Mouse (Mus musculus): ENCODE results near the gene Mast4. TPM values are rescaled to one million over a fixed set of nuclear protein-coding genes. Genes with fewer than 3 reads are reported as not detected.

The Mast4 gene
- polyA plus RNA-seq, 1 experiment from 2014 or later, result 32.2 TPM

DNA sequence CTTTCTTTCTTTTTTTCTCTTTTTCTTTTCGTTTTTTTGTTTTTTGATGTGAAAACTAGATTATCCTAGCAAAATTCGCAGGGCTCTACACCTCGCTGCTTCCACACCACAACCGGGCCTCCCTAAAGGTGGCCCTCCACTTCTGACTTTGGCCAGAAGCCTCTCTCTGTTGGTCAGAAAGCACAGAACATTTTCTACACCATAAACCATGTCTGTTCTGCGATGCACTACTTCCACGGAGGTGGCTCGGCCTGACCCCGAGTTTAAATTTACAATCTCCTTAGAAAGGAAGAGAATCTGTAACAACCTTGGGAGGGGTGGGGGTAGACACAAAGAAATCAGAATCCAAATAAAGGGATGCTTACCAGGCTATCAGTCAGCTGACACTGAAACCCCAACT is 458.8 kb downstream of the Mast4 start:
- H3K9me3 ChIP-seq (ENCODE audit: control insufficient read depth, low read length), result no peaks in the 10 kb centered on the region
- WGBS, result 75% methylated on average over 8 of the region's 8 CpGs
- ATAC-seq (ENCODE audit: low FRiP score) (no peak), DNase-seq (ENCODE audit: low spot score) (no peak)
- no peak overlapping the region for H3K4me3 ChIP-seq (replicated peaks; ENCODE audit: low read length)
- H3K4me1 ChIP-seq (replicated peaks; ENCODE audit: control insufficient read depth, insufficient read depth, low read length), result peaks cover 14% of the 10 kb centered on the region; the same call in 1 of the 2 replicates
- H3K27me3 ChIP-seq (ENCODE audit: control insufficient read depth, insufficient read depth, low read length), result no peaks in the 10 kb centered on the region
- no peak overlapping the region for H3K9ac ChIP-seq
- no peaks in the 10 kb centered on the region for H3K36me3 ChIP-seq (replicated peaks; ENCODE audit: control insufficient read depth, insufficient read depth)
- H3K4me2 ChIP-seq (replicated peaks), result no peak overlapping the region
- no peak overlapping the region for H3K27ac ChIP-seq

DNA sequence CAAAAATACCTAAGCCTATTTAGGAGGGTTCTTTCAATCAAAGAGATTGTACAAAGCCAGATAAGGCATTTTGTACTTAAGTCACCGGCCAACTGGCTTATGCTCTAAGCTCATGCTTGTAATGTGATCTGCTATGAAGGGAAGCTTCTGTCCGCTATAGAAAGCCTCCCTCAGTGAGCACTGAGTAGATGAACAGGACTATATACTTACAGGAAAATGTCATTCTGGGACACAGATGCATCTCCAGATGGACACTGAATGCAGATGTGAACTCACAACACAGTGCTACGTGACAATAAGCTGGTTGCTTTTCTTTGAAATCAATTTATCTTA is 459.2 kb downstream of the Mast4 start:
- no peak for DNase-seq (ENCODE audit: low spot score)
- H3K27ac ChIP-seq, result no peak overlapping the region
- no peaks in the 10 kb centered on the region for H3K27me3 ChIP-seq (ENCODE audit: control insufficient read depth, insufficient read depth, low read length)
- H3K9me3 ChIP-seq (ENCODE audit: control insufficient read depth, low read length), result no peaks in the 10 kb centered on the region
- no peak overlapping the region for H3K4me3 ChIP-seq (replicated peaks; ENCODE audit: low read length)
- no peak overlapping the region for H3K9ac ChIP-seq
- WGBS, result 56% methylated on average over 3 of the region's 3 CpGs
- peaks cover 14% of the 10 kb centered on the region; the same call in 1 of the 2 replicates for H3K4me1 ChIP-seq (replicated peaks; ENCODE audit: control insufficient read depth, insufficient read depth, low read length)
- ATAC-seq (ENCODE audit: low FRiP score), result no peak
- H3K4me2 ChIP-seq (replicated peaks), result no peak overlapping the region
- no peaks in the 10 kb centered on the region for H3K36me3 ChIP-seq (replicated peaks; ENCODE audit: control insufficient read depth, insufficient read depth)

DNA sequence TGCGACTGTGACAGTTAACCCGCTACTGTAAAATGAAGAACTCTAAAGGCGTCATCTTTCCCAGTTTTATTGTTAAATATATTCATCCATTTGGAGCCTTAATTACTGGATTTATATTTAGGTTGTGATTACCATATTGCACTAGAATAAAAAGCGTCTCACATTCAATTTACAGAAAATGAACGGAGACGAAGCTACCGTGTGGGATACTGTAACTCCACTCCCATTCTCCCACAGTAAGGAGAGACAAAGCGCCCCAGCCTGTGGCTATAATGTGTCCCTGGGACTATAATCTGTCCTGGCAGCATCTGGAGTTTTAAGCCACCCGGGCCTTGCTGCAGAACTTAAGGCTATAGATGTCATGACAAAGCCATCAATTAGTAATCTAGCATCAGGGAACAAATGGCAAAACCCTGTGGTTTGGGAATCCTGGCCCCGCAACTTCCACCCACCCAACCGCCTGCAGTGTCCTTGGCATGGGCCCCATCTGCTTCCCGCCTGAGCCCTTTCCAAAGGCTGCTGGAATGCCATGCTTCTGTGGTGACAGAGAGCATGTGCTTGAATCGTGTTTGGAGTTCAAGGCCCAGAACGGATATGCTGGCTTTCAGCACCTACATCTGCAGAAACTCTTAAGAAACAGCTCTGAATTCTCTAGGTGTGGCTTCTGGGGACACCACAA is 459.7 kb downstream of the Mast4 start:
- Histone ChIP-seq H3K4me3 (replicated peaks; ENCODE audit: low read length) (no peak overlapping the region), H3K27ac (no peak overlapping the region), H3K9ac (no peak overlapping the region), H3K4me1 (replicated peaks; ENCODE audit: control insufficient read depth, insufficient read depth, low read length) (peaks cover 14% of the 10 kb centered on the region; the same call in 1 of the 2 replicates), H3K4me2 (replicated peaks) (no peak overlapping the region), H3K27me3 (ENCODE audit: control insufficient read depth, insufficient read depth, low read length) (no peaks in the 10 kb centered on the region), H3K9me3 (ENCODE audit: control insufficient read depth, low read length) (no peaks in the 10 kb centered on the region), H3K36me3 (replicated peaks; ENCODE audit: control insufficient read depth, insufficient read depth) (no peaks in the 10 kb centered on the region)
- WGBS, result 64% methylated on average over 14 of the region's 14 CpGs
- no peak for DNase-seq (ENCODE audit: low spot score)
- ATAC-seq (ENCODE audit: low FRiP score), result no peak; the same call in 1 of the 2 replicates

DNA sequence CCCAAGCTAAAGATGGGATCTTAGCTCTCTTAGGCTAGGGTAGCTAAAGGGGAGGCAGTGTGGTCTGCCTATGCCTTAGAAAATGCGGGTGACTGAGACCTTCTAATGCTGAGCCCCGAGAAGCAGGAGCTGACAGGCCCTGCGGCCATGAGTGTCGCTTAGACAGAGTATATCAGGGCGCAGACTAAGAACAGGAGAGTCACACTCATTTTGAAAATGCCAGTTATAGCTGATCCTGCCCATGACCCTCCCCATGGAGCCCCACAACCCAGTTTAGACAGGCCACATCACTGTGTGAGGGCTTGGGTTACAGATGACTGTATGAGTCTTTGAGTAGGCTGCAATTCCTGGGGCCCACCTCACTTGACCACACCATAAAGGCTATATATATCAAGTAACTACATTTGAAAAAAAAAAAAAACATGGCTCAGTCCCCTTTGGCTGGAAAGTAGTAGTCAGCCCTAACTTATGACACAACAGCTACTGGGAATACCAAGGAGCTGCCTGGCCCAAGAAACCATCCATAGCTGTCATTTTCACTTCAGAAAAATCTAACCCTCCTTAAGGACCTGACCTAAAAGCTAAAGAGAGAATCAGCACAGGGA is 460.8 kb downstream of the Mast4 start:
- no peak for ATAC-seq (ENCODE audit: low FRiP score)
- peaks cover 2% of the 10 kb centered on the region; the same call in 1 of the 2 replicates for H3K9me3 ChIP-seq (ENCODE audit: control insufficient read depth, low read length)

DNA sequence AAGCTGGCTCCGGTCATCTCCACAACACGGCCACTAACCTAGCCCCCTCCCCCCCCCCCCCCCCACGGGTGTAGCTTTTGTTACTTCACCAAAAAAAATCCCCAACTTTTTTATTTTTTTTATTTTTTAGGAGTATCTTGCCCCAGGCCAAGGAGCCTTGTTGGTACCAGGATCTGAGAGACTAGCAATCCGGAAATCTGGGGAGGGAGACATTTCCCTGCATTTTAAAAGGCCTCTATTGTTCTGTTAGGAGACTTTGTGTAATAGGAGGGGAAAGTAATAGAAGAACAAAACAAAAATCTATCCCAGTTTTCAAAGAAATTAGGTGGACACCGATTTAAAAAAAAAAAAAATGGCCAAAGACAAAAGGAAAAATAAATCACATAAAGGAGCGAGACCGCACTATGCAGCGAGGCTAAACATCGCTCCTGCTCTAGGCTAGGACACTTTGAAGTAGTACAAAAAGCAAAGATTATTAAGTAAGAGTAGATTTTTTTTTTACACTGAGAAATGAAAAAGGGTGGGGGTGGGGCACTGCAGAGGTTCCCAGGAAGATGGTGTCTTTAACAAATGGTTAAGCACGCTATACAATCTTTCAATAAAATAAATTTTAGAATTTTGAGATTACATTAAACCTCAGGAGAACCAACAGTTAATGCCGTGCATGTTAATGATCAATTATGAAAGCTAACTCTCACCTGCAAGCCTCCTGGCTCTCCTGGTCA is 462.8 kb downstream of the Mast4 start:
- 65% methylated on average over 11 of the region's 11 CpGs for WGBS
- no peak for ATAC-seq (ENCODE audit: low FRiP score)
- H3K4me1 ChIP-seq (replicated peaks; ENCODE audit: control insufficient read depth, insufficient read depth, low read length), result peaks cover 13% of the 10 kb centered on the region; the same call in 1 of the 2 replicates

More for the DNA sequence above, 460.8 kb downstream of the Mast4 start:
- Histone ChIP-seq H3K27ac (no peak overlapping the region), H3K27me3 (ENCODE audit: control insufficient read depth, insufficient read depth, low read length) (no peaks in the 10 kb centered on the region), H3K4me3 (replicated peaks; ENCODE audit: low read length) (no peak overlapping the region), H3K9ac (no peak overlapping the region), H3K36me3 (replicated peaks; ENCODE audit: control insufficient read depth, insufficient read depth) (no peaks in the 10 kb centered on the region), H3K4me2 (replicated peaks) (no peak overlapping the region), H3K4me1 (replicated peaks; ENCODE audit: control insufficient read depth, insufficient read depth, low read length) (peaks cover 14% of the 10 kb centered on the region; the same call in 1 of the 2 replicates)
- 98% methylated on average over 5 of the region's 5 CpGs for WGBS
- DNase-seq (ENCODE audit: low spot score), result no peak

DNA sequence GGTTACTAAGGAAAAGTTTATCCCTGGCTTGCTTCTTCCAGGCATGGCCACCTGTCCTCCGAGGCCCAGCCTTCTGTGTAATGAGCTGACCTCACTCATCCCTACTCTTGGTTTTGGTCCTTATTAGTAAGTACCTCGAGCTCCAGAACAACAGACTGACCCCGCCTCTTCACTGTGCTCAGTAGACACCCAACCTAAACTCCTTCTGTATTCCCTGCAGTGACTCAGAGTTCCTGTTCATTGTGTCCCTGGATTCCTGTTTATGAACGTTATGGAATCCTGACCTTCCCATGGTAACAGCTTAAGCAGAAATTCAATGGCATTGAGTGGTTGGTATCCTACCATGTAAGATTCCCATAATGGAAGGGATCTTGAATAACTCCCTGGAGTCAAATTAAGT is 464.8 kb downstream of the Mast4 start:
- peaks cover 8% of the 10 kb centered on the region for H3K4me1 ChIP-seq (replicated peaks; ENCODE audit: control insufficient read depth, insufficient read depth, low read length)
- no peak overlapping the region for H3K9ac ChIP-seq
- no peak overlapping the region for H3K4me3 ChIP-seq (replicated peaks; ENCODE audit: low read length)
- no peak overlapping the region for H3K4me2 ChIP-seq (replicated peaks)
- H3K27me3 ChIP-seq (ENCODE audit: control insufficient read depth, insufficient read depth, low read length), result no peaks in the 10 kb centered on the region
- no peaks in the 10 kb centered on the region for H3K36me3 ChIP-seq (replicated peaks; ENCODE audit: control insufficient read depth, insufficient read depth)
- H3K27ac ChIP-seq, result no peak overlapping the region
- H3K9me3 ChIP-seq (ENCODE audit: control insufficient read depth, low read length), result peaks cover 9% of the 10 kb centered on the region; the same call in 1 of the 2 replicates
- no peak for ATAC-seq (ENCODE audit: low FRiP score)
- WGBS, result 81% methylated on average over 4 of the region's 4 CpGs
- DNase-seq (ENCODE audit: low spot score), result no peak

More for the DNA sequence above, 462.8 kb downstream of the Mast4 start:
- Histone ChIP-seq H3K9me3 (ENCODE audit: control insufficient read depth, low read length) (peaks cover 9% of the 10 kb centered on the region; the same call in 1 of the 2 replicates), H3K27me3 (ENCODE audit: control insufficient read depth, insufficient read depth, low read length) (no peaks in the 10 kb centered on the region), H3K27ac (no peak overlapping the region), H3K4me2 (replicated peaks) (no peak overlapping the region), H3K4me3 (replicated peaks; ENCODE audit: low read length) (no peak overlapping the region), H3K9ac (no peak overlapping the region), H3K36me3 (replicated peaks; ENCODE audit: control insufficient read depth, insufficient read depth) (no peaks in the 10 kb centered on the region)
- no peak for DNase-seq (ENCODE audit: low spot score)

DNA sequence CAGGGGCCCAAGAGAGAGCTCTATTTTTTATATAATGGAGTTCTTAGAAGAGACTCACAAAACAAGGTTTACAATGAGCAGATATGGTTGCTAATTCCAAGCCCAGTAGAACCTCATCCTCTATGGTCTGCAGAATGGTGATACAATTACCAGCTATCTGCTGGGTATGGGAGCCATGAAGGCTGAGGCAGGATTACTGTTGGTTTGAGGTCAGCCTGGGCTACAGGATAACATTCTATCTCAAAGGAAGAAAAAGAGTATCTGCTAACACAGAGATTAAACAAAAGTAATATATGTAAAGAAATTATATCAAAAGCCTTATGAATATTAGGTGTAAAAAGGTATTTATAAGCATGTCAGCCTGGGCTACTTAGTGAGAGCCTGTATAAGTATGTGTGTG is 467.5 kb downstream of the Mast4 start:
- Histone ChIP-seq H3K4me1 (replicated peaks; ENCODE audit: control insufficient read depth, insufficient read depth, low read length) (peaks cover 8% of the 10 kb centered on the region), H3K27me3 (ENCODE audit: control insufficient read depth, insufficient read depth, low read length) (no peaks in the 10 kb centered on the region), H3K9me3 (ENCODE audit: control insufficient read depth, low read length) (peaks cover 9% of the 10 kb centered on the region; the same call in 1 of the 2 replicates), H3K4me2 (replicated peaks) (no peak overlapping the region), H3K27ac (no peak overlapping the region), H3K4me3 (replicated peaks; ENCODE audit: low read length) (no peak overlapping the region), H3K36me3 (replicated peaks; ENCODE audit: control insufficient read depth, insufficient read depth) (no peaks in the 10 kb centered on the region), H3K9ac (no peak overlapping the region)
- no peak for DNase-seq (ENCODE audit: low spot score)
- no peak for ATAC-seq (ENCODE audit: low FRiP score)

DNA sequence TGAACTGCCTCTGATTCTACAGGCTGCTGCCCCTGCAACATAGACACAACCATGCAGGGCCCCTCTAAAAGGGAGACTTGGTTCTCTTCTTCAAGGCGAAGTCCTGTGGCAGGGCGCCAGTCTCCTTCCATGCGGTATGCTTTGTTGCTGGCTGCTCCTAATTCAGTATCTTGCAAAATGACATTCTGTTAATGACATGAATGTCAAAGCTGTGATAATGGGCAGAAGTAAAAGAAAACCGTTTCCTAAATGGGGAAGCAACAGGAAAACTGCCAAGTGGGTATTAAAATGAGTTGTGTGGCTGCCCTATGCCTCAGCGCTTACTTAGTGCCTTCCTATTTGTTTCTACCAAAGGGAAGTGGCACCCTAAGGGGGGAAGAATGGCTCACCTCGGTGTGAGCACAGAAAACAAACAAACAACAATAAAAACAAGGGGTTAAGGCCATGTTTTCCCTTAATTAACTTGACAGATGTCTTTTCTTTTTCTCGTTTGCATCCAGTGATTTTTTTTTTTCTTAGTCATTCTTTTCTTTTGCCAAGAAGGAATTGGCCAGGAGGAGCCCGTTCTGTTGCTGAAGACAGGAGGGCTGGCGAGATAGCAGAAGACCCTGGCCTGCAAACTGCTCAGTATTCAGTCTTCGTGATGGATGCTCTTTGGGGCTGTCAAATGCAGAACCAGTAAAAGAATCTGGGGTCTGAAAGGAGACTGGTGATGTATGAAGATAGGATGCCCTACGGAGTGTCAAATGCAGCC is 468.1 kb downstream of the Mast4 start:
- no peaks in the 10 kb centered on the region for H3K27me3 ChIP-seq (ENCODE audit: control insufficient read depth, insufficient read depth, low read length)
- WGBS, result 33% methylated on average over 11 of the region's 11 CpGs
- no peak overlapping the region for H3K9ac ChIP-seq
- DNase-seq (ENCODE audit: low spot score), result peak; percentile 40
- H3K9me3 ChIP-seq (ENCODE audit: control insufficient read depth, low read length), result peaks cover 9% of the 10 kb centered on the region; the same call in 1 of the 2 replicates
- H3K4me2 ChIP-seq (replicated peaks), result no peak overlapping the region
- H3K4me1 ChIP-seq (replicated peaks; ENCODE audit: control insufficient read depth, insufficient read depth, low read length), result peaks cover 8% of the 10 kb centered on the region
- H3K4me3 ChIP-seq (replicated peaks; ENCODE audit: low read length), result no peak overlapping the region
- no peaks in the 10 kb centered on the region for H3K36me3 ChIP-seq (replicated peaks; ENCODE audit: control insufficient read depth, insufficient read depth)
- ATAC-seq (ENCODE audit: low FRiP score), result peak; percentile 43; the same call in 1 of the 2 replicates
- peak overlapping the region; percentile 7; the same call in 1 of the 2 replicates for H3K27ac ChIP-seq

DNA sequence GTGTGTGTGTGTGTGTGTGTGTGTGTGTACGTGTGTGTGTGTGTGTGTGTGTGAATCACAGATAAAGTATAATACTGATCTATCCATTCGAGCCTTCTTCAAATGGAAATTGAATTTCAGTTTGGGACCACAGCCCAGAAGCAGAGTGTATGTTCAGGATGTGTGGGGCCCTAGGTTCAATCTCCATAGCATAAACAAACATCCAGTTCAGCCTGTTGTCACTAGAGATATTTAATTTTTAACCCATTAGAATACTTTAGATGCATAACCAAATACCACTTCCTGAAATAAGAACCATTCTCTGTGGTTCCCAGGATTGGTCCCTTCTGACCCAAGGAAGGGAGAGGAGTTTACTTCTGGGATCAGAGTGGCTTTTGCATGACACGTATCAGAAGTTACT is 468.8 kb downstream of the Mast4 start:
- H3K9ac ChIP-seq, result no peak overlapping the region
- WGBS, result 72% methylated on average over 3 of the region's 3 CpGs
- H3K36me3 ChIP-seq (replicated peaks; ENCODE audit: control insufficient read depth, insufficient read depth), result no peaks in the 10 kb centered on the region
- no peak overlapping the region for H3K4me3 ChIP-seq (replicated peaks; ENCODE audit: low read length)
- no peaks in the 10 kb centered on the region for H3K27me3 ChIP-seq (ENCODE audit: control insufficient read depth, insufficient read depth, low read length)
- H3K4me2 ChIP-seq (replicated peaks), result no peak overlapping the region
- H3K9me3 ChIP-seq (ENCODE audit: control insufficient read depth, low read length), result peaks cover 9% of the 10 kb centered on the region; the same call in 1 of the 2 replicates
- ATAC-seq (ENCODE audit: low FRiP score) (no peak), DNase-seq (ENCODE audit: low spot score) (no peak)
- no peak overlapping the region for H3K27ac ChIP-seq
- H3K4me1 ChIP-seq (replicated peaks; ENCODE audit: control insufficient read depth, insufficient read depth, low read length), result peaks cover 8% of the 10 kb centered on the region

Data from hindbrain, embryonic 14.5 days (tissue).